Mouse (Mus musculus) CH12.LX (cell line): ENCODE measurements around the gene Cdh23. TPM values are rescaled to one million over a fixed set of nuclear protein-coding genes. Genes with fewer than 3 reads are reported as not detected.

Experiments used
- DNase-seq: peaks from one replicate; pipeline ENCODE4 v3.0.0-alpha.2; 2013; ENCODE audit errors: extremely low read depth
- H3K27ac ChIP-seq: 2 replicates; pipeline ENCODE4 v1.5.1; 2012; ENCODE audit warnings: low read depth, mild to moderate bottlenecking, control low read depth, moderate library complexity; ENCODE audit not compliant: insufficient read depth
- H3K27me3 ChIP-seq: replicated peaks from 2 replicates; pipeline ENCODE3; 2012; ENCODE audit warnings: inconsistent platforms
- H3K36me3 ChIP-seq, 2 experiments: replicated peaks in 1 of 2; 2 replicates each; pipeline versions ENCODE3 to v1.6.1; 2012; ENCODE audit warnings: inconsistent platforms in 1 of 2, low read length in 1 of 2, mild to moderate bottlenecking in 1 of 2, mixed read lengths in 1 of 2, moderate library complexity in 1 of 2; ENCODE audit not compliant: control insufficient read depth in 1 of 2, insufficient read depth in 1 of 2
- H3K4me1 ChIP-seq, 2 experiments: 2 replicates each; pipeline ENCODE4 v1.6.1; 2012; ENCODE audit warnings: inconsistent platforms in 1 of 2, moderate library complexity in 1 of 2; ENCODE audit not compliant: insufficient read depth in 2 of 2, control insufficient read depth in 1 of 2
- H3K4me2 ChIP-seq: 2 replicates; pipeline ENCODE4 v1.6.1; 2012; ENCODE audit warnings: low read depth, mild to moderate bottlenecking, control low read depth; ENCODE audit not compliant: poor library complexity, insufficient read depth, severe bottlenecking
- H3K4me3 ChIP-seq, 3 experiments: fragments of 150-350 bp in 1 of 3; sonication (generic) in 1 of 3; replicated peaks in 1 of 3; 2 replicates each; pipeline versions ENCODE3 to v1.5.1; 2011 to 2012; ENCODE audit warnings: low read depth in 2 of 3, low read length in 2 of 3, mild to moderate bottlenecking in 2 of 3, moderate library complexity in 2 of 3, control low read depth in 1 of 3, improper control_type of control experiment in 1 of 3, inconsistent platforms in 1 of 3, mixed read lengths in 1 of 3; ENCODE audit not compliant: poor library complexity in 1 of 3
- H3K79me2 ChIP-seq: replicated peaks from 2 replicates; pipeline ENCODE4 v1.6.1; 2012; ENCODE audit warnings: mild to moderate bottlenecking, moderate library complexity; ENCODE audit not compliant: control insufficient read depth, poor library complexity, insufficient read depth, severe bottlenecking; ENCODE audit errors: extremely low read depth
- H3K9ac ChIP-seq: 2 replicates; pipeline ENCODE4 v1.6.1; 2012; ENCODE audit warnings: low read depth, mild to moderate bottlenecking, control low read depth, moderate library complexity; ENCODE audit not compliant: insufficient read depth
- H3K9me3 ChIP-seq: replicated peaks from 2 replicates; pipeline ENCODE3; 2012; ENCODE audit warnings: low read length, inconsistent platforms, mixed read lengths
- BHLHE40 ChIP-seq: IDR thresholded peaks from 2 replicates; pipeline ENCODE4 v1.6.1; 2011; ENCODE audit warnings: mild to moderate bottlenecking, low read depth, low read length, improper control_type of control experiment
- CHD1 ChIP-seq: IDR thresholded peaks from 2 replicates; pipeline ENCODE4 v1.6.1; 2012; ENCODE audit warnings: low read depth, low read length, improper control_type of control experiment, inconsistent platforms
- CHD2 ChIP-seq: IDR thresholded peaks from 2 replicates; pipeline ENCODE4 v1.6.1; 2011; ENCODE audit warnings: low read length, improper control_type of control experiment
- E2F4 ChIP-seq: IDR thresholded peaks from 2 replicates; pipeline ENCODE4 v1.6.1; 2011; ENCODE audit warnings: low read depth, low read length, improper control_type of control experiment; ENCODE audit not compliant: insufficient replicate concordance
- ETS1 ChIP-seq: conservative IDR thresholded peaks from 2 replicates; pipeline ENCODE4 v1.6.1; 2012; ENCODE audit warnings: low read depth, mild to moderate bottlenecking, inconsistent platforms, low read length, improper control_type of control experiment, moderate library complexity
- HCFC1 ChIP-seq: IDR thresholded peaks from 2 replicates; pipeline ENCODE4 v1.6.1; 2012; ENCODE audit warnings: low read depth, mild to moderate bottlenecking, inconsistent platforms, low read length, improper control_type of control experiment
- JUN ChIP-seq: IDR thresholded peaks from 2 replicates; pipeline ENCODE4 v1.6.1; 2011; ENCODE audit warnings: low read depth, mild to moderate bottlenecking, low read length, improper control_type of control experiment, moderate library complexity; ENCODE audit not compliant: insufficient read depth
- JUND ChIP-seq: conservative IDR thresholded peaks from 2 replicates; pipeline ENCODE4 v1.6.1; 2011; ENCODE audit warnings: low read depth, low read length, improper control_type of control experiment
- MAX ChIP-seq: IDR thresholded peaks from 2 replicates; pipeline ENCODE4 v1.6.1; 2011; ENCODE audit warnings: low read length, improper control_type of control experiment
- MAZ ChIP-seq: IDR thresholded peaks from 2 replicates; pipeline ENCODE4 v1.6.1; 2012; ENCODE audit warnings: low read depth, mild to moderate bottlenecking, inconsistent platforms, low read length, improper control_type of control experiment, moderate library complexity
- MEF2A ChIP-seq: IDR thresholded peaks from 2 replicates; pipeline ENCODE4 v1.6.1; 2014; ENCODE audit warnings: low read depth, mild to moderate bottlenecking, inconsistent platforms, low read length, improper control_type of control experiment, borderline replicate concordance
- MXI1 ChIP-seq: IDR thresholded peaks from 2 replicates; pipeline ENCODE4 v1.6.1; 2011; ENCODE audit warnings: mild to moderate bottlenecking, low read depth, low read length, improper control_type of control experiment
- NELFE ChIP-seq: IDR thresholded peaks from 2 replicates; pipeline ENCODE4 v1.6.1; 2011; ENCODE audit warnings: low read depth, low read length, improper control_type of control experiment
- NRF1 ChIP-seq: IDR thresholded peaks from 2 replicates; pipeline ENCODE4 v1.6.1; 2014; ENCODE audit warnings: low read depth, mild to moderate bottlenecking, inconsistent platforms, low read length, improper control_type of control experiment, moderate library complexity
- PAX5 ChIP-seq: IDR thresholded peaks from 2 replicates; pipeline ENCODE4 v1.6.1; 2012; ENCODE audit warnings: low read length, inconsistent platforms, mixed read lengths
- RAD21 ChIP-seq: IDR thresholded peaks from 2 replicates; pipeline ENCODE4 v1.6.1; 2011; ENCODE audit warnings: low read depth, mild to moderate bottlenecking, low read length, improper control_type of control experiment, moderate library complexity
- SIN3A ChIP-seq: IDR thresholded peaks from 2 replicates; pipeline ENCODE4 v1.6.1; 2012; ENCODE audit warnings: low read length, improper control_type of control experiment, inconsistent platforms
- USF1 ChIP-seq: IDR thresholded peaks from 2 replicates; pipeline ENCODE4 v1.6.1; 2014; ENCODE audit warnings: low read depth, mild to moderate bottlenecking, inconsistent platforms, low read length, improper control_type of control experiment
- USF2 ChIP-seq: conservative IDR thresholded peaks from 2 replicates; pipeline ENCODE4 v1.6.1; 2011; ENCODE audit warnings: low read depth, low read length, improper control_type of control experiment
- ZC3H11A ChIP-seq: IDR thresholded peaks from 2 replicates; pipeline ENCODE4 v1.6.1; 2012; ENCODE audit warnings: low read depth, mild to moderate bottlenecking, inconsistent platforms, low read length, improper control_type of control experiment
- ZNF384 ChIP-seq: IDR thresholded peaks from 2 replicates; pipeline ENCODE4 v1.6.1; 2012; ENCODE audit warnings: low read depth, low read length, improper control_type of control experiment, inconsistent platforms
- dilution Hi-C: fragments of 300-500 bp; cut with MboI; formaldehyde crosslinking; loops from 2 replicates; pipeline ENCODE4 v1.14.3; 2020; ENCODE audit warnings: low sequenced_read_pairs; ENCODE audit not compliant: extremely low pct_unique_long_range_greater_than_20kb, extremely low pct_ligation_motif_present
- in situ Hi-C: fragments of 300-500 bp; cut with MboI; formaldehyde crosslinking; loops from 3 replicates; pipeline ENCODE4 v1.14.3; 2019; ENCODE audit warnings: low sequenced_read_pairs, low pct_ligation_motif_present, low pct_unique_long_range_greater_than_20kb, mixed read lengths
- polyA plus RNA-seq: library from polyadenylated mRNA; unstranded; fragments of >175 nt; gene quantifications from 2 replicates; pipeline ENCODE4 v1.2.1, GENCODE M21; 2012; ENCODE audit warnings: low read depth; ENCODE audit not compliant: insufficient read length
- total RNA-seq, 2 experiments: library from RNA; depleted of rRNA; stranded (reverse); fragments of 300-350 nt in 1 of 2; fragments of >200 nt in 1 of 2; gene quantifications; 2 replicates each; pipeline ENCODE4 v1.2.3; 2012 to 2014

Gene Cdh23
- total and polyA plus RNA-seq, 3 experiments = 0.20 to 0.73 (median 0.30) TPM

DNA sequence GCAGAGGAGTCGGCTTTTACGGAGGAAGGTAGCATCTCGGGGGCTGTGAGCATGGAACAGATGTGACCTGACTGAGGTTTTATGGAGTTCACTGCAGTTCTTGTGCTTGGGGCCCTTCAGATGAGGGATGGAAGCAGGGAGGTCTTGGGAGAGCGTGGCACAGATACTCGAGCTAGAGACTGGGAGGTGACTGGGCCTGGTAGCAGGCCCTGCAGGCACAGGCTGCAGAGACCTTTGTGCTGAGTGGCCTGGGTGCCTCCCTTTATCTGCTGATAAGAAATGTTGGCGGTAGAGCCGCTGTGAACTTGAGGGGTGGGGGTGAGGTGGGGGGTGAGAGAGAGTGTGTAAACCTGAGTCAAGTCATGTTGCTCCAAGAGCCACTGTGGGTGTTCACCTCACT lies 361.7 kb downstream of the Cdh23 start (continued):
- TF ChIP-seq HCFC1 (no peak), RAD21 (no peak)

- no peaks in the 10 kb centered on the region for H3K79me2 ChIP-seq
- H3K9me3 ChIP-seq = no peaks in the 10 kb centered on the region
- dilution Hi-C loops (no loop called here), in situ Hi-C loops (no loop called here)
- no peak for DNase-seq
- H3K4me2 ChIP-seq = no peak overlapping the region
- H3K27me3 ChIP-seq = peaks cover 27% of the 10 kb centered on the region
- H3K4me1 ChIP-seq = no peaks in the 10 kb centered on the region
- no peak overlapping the region for H3K9ac ChIP-seq
- TF ChIP-seq SIN3A = no peak
- TF ChIP-seq HCFC1 = no peak
- TF ChIP-seq USF1 = no peak
- TF ChIP-seq NELFE = no peak
- no peak for TF ChIP-seq ZNF384
- TF ChIP-seq NRF1 = no peak
- no peak for TF ChIP-seq CHD2
- H3K27ac ChIP-seq = no peak overlapping the region
- H3K36me3 ChIP-seq = no peaks in the 10 kb centered on the region
- no peak overlapping the region for H3K4me3 ChIP-seq
Measured at GRCm38 (mm10) chr10:60328963-60329650, 367.2 kb downstream of the Cdh23 start.

DNA sequence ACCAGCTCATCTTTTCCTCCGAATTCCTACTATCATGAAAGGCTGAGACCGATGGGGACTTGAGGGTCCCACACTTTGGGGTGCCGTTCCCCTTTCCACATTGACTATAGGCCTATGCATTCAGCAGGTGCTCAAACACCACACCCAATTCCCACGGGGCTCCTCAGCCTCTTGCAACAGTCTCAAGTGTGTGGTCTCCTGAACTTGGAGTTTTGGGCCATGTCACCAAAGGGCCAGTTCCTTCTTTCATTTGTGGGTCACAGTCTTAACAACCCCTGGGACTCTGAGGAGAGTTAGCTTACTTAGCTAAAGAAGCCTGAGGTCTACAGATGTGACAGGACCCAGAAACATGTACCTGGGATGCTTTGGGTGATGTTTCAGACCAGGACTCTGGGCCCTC lies 380.1 kb downstream of the Cdh23 start:
- Histone ChIP-seq H3K36me3 (no peaks in the 10 kb centered on the region), H3K4me2 (no peak overlapping the region), H3K79me2 (no peaks in the 10 kb centered on the region), H3K4me3 (no peak overlapping the region), H3K9ac (no peak overlapping the region), H3K27me3 (peaks cover 2% of the 10 kb centered on the region), H3K4me1 (peaks cover 0 to 7% of the 10 kb centered on the region in 2 experiments; a peak in 2 of 4 replicates), H3K9me3 (peaks cover 10% of the 10 kb centered on the region), H3K27ac (no peak overlapping the region)
- in situ Hi-C loops (no loop called here), dilution Hi-C loops (no loop called here)
- no peak for DNase-seq
- TF ChIP-seq SIN3A = no peak
- no peak for TF ChIP-seq NELFE
- no peak for TF ChIP-seq MEF2A
- TF ChIP-seq MXI1 = no peak
- TF ChIP-seq RAD21 = no peak
- TF ChIP-seq MAZ = no peak
- no peak for TF ChIP-seq JUND
- no peak for TF ChIP-seq BHLHE40
- TF ChIP-seq USF2 = no peak
- no peak for TF ChIP-seq USF1
- no peak for TF ChIP-seq PAX5
- TF ChIP-seq E2F4 = no peak
- TF ChIP-seq MAX = no peak
- TF ChIP-seq CHD2 = no peak
- TF ChIP-seq ETS1 = no peak
- TF ChIP-seq JUN = no peak
- no peak for TF ChIP-seq HCFC1
- no peak for TF ChIP-seq CHD1
- TF ChIP-seq ZC3H11A = no peak
